Mouse (Mus musculus): ENCODE measurements around the gene Myo18a. TPM values are rescaled to one million over a fixed set of nuclear protein-coding genes. Genes with fewer than 3 reads are reported as not detected.

Myo18a gene
- polyA plus RNA-seq, 1 experiment from 2014 or later: 38.2 TPM

DNA sequence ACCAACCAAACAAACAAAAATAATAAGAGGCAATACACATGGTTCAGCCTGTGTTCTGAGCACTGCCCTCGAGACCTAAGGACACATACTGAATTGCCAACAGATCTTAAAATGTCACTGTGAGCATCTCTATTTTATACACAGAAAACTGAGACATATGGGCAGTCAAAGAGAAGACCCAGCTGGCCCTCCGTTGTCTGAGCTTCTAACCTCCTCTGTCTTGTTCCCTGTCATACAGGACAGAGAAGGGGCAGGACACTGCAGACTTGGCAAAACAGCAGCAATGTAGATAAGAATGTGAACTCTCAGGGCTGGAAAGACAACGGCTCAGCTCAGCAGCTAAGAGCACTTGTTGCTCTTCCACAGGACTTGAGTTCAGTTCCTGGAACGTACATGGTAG lies 145.4 kb downstream of the Myo18a start:
- WGBS: 89% methylated on average over 4 of the region's 4 CpGs
- H3K9me3 ChIP-seq (replicated peaks): no peaks in the 10 kb centered on the region
- H3K36me3 ChIP-seq (ENCODE audit: poor library complexity, severe bottlenecking): no peaks in the 10 kb centered on the region
- no peak overlapping the region for H3K4me3 ChIP-seq
- H3K4me2 ChIP-seq: no peak overlapping the region
- H3K9ac ChIP-seq: no peak overlapping the region
- peaks cover 46% of the 10 kb centered on the region for H3K4me1 ChIP-seq
- H3K27ac ChIP-seq: no peak overlapping the region
- peaks cover 6% of the 10 kb centered on the region for H3K27me3 ChIP-seq
- ATAC-seq: no peak

DNA sequence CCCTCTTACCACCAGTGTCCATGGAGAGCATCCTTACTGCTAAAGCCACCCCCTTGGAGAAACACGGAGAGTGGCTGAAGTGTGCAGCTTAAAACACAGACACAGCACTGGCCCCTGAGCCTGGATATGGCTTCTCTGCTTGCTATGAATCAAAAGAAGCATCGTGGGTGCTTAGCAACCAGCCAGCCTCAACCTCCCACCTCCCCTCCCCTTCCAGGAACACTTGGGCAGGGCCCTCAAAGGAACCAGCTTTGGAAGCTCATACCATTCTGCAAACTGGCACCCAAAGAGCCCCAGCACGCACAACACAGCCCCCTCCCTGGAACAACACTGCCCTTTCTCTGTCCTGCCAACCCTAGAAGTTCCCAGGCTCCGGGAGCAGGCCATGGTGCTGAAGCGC lies 146.3 kb downstream of the Myo18a start:
- Histone ChIP-seq H3K27ac (peak overlapping the region; percentile 32; the same call in 1 of the 2 replicates), H3K9me3 (replicated peaks) (no peaks in the 10 kb centered on the region), H3K9ac (no peak overlapping the region), H3K4me2 (no peak overlapping the region), H3K36me3 (ENCODE audit: poor library complexity, severe bottlenecking) (no peaks in the 10 kb centered on the region), H3K4me3 (no peak overlapping the region), H3K27me3 (peaks cover 14% of the 10 kb centered on the region), H3K4me1 (peaks cover 43% of the 10 kb centered on the region)
- WGBS: 36% methylated on average over 5 of the region's 5 CpGs
- ATAC-seq: no peak

DNA sequence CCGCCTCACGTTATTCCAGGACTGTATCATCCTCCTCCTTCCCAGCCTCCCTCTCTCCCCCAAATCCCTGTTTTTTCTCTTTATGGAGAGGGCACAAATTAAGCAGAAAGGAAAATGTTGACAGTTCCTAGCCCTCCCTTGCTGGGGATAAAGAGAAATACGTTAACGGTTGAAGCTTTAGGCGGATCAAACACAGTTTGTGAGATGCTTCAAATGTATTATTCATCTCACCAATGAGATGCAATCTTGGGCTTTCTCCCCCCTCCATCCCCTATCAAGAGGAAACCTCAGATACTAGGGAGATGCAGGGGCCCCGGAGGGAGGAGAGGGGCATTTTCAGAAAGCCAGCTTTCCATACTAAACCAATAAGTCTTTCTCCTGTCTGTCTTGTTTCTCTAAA lies 146.7 kb downstream of the Myo18a start:
- WGBS: 33% methylated on average over 6 of the region's 6 CpGs
- peaks cover 44% of the 10 kb centered on the region for H3K4me1 ChIP-seq
- no peaks in the 10 kb centered on the region for H3K9me3 ChIP-seq (replicated peaks)
- H3K9ac ChIP-seq: no peak overlapping the region
- no peak overlapping the region for H3K4me2 ChIP-seq
- ATAC-seq: no peak
- no peak overlapping the region for H3K4me3 ChIP-seq
- H3K27ac ChIP-seq: peak overlapping the region; percentile 32; the same call in 1 of the 2 replicates
- no peaks in the 10 kb centered on the region for H3K36me3 ChIP-seq (ENCODE audit: poor library complexity, severe bottlenecking)
- peaks cover 16% of the 10 kb centered on the region for H3K27me3 ChIP-seq

DNA sequence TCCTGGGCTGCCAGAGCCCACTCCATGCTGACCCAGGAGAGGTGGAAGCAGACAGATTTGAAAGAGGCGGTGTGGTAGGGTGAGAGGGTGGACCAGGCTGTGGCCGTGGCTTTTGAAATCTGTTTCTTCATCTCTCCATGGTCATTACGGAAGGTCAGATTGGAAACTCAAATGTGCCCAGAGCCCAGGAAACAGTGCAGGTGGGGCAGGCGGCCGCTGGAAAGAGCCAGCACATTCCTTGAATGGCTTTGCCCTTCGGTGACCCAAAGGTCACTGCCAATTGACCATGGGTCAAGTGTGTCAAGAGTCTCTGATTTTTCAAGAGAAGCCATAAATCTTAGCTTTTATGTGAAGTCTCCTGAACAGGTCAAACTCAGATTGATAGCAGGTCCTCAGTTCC lies 150.5 kb downstream of the Myo18a start:
- H3K4me2 ChIP-seq: no peak overlapping the region
- H3K27me3 ChIP-seq: peaks cover 39% of the 10 kb centered on the region
- H3K36me3 ChIP-seq (ENCODE audit: poor library complexity, severe bottlenecking): no peaks in the 10 kb centered on the region
- peaks cover 41% of the 10 kb centered on the region for H3K4me1 ChIP-seq
- no peaks in the 10 kb centered on the region for H3K9me3 ChIP-seq (replicated peaks)
- H3K4me3 ChIP-seq: no peak overlapping the region
- no peak for ATAC-seq
- WGBS: 73% methylated on average over 6 of the region's 6 CpGs
- no peak overlapping the region for H3K9ac ChIP-seq
- no peak overlapping the region for H3K27ac ChIP-seq

DNA sequence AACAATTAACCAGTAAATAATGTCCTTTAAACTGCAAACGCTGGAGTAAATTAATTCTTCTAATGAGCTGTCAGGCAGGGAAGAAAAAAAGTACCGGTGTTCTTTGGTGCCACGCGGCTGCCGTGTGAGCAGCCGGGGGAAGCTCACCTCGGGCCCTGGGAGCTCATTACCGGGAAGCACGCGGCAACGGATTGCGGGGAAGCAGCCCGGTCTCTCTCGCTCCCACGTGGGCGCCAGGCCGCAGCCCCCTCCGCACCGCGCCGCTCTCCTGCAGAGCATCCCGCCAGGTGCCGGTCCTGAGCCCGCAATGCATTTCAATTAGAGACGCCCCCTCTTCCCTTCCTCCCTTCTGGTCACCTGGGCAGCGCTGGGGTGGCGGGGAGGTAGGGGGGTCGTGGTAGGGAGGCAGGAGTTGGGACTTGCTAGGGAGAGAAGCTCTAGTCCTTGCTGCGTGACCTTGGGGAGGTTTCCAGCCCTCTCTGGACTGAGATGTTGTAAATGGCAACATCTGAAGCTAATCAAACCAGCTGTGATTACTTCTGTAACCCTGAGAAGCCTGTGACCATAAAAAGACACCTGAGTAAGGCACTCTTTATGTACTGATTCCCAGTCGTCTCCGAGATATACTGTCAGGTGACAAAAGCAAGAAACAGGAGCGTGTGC lies 151.7 kb downstream of the Myo18a start:
- 0 out of 2 replicates have a peak, but pooled peaks have one; percentile 30 for ATAC-seq
- H3K4me3 ChIP-seq: 0 out of 2 replicates have a peak overlapping the region, but pooled peaks have one; percentile 8
- H3K27me3 ChIP-seq: peaks cover 39% of the 10 kb centered on the region
- peaks cover 33% of the 10 kb centered on the region for H3K4me1 ChIP-seq
- H3K9ac ChIP-seq: peak overlapping the region; percentile 49
- H3K9me3 ChIP-seq (replicated peaks): no peaks in the 10 kb centered on the region
- H3K27ac ChIP-seq: no peak overlapping the region
- H3K36me3 ChIP-seq (ENCODE audit: poor library complexity, severe bottlenecking): no peaks in the 10 kb centered on the region
- 3% methylated on average over 32 of the region's 32 CpGs for WGBS
- peak overlapping the region; percentile 49 for H3K4me2 ChIP-seq

Other genes with a start within 250 kb of the Myo18a start
- gene Abhd15, start 248.1 kb upstream of the Myo18a start, polyA plus RNA-seq (2015; fragmentation: Nextera tagmentation; extraction: Ambion mirVana): 3.0 and 3.8 TPM in 2 replicates
- gene Trp53i13, start 247.3 kb upstream of the Myo18a start, polyA plus RNA-seq (2015; fragmentation: Nextera tagmentation; extraction: Ambion mirVana): 19.7 and 20.9 TPM in 2 replicates
- 0.12 and 0.16 TPM in 2 replicates for gene Gm10392, start 244.0 kb upstream of the Myo18a start, polyA plus RNA-seq (2015; fragmentation: Nextera tagmentation; extraction: Ambion mirVana)
- gene Taok1, start 155.4 kb upstream of the Myo18a start, polyA plus RNA-seq (2015; fragmentation: Nextera tagmentation; extraction: Ambion mirVana): 25.8 and 28.5 TPM in 2 replicates
- gene Nufip2, start 77.1 kb upstream of the Myo18a start, polyA plus RNA-seq (2015; fragmentation: Nextera tagmentation; extraction: Ambion mirVana): 4.3 and 5.0 TPM in 2 replicates
- 0.76 and 1.7 TPM in 2 replicates for gene Cryba1, start 38.0 kb upstream of the Myo18a start, polyA plus RNA-seq (2015; fragmentation: Nextera tagmentation; extraction: Ambion mirVana)
- gene Gm10277, start 24.5 kb downstream of the Myo18a start, polyA plus RNA-seq (2015; fragmentation: Nextera tagmentation; extraction: Ambion mirVana): 2.9 and 3.2 TPM in 2 replicates
- gene Pipox, start 130.8 kb downstream of the Myo18a start, polyA plus RNA-seq (2015; fragmentation: Nextera tagmentation; extraction: Ambion mirVana): 12.7 and 15.1 TPM in 2 replicates
- gene Sez6, start 167.6 kb downstream of the Myo18a start, polyA plus RNA-seq (2015; fragmentation: Nextera tagmentation; extraction: Ambion mirVana): 141 and 165 TPM in 2 replicates
- 20.7 and 24.5 TPM in 2 replicates for gene Phf12, start 219.5 kb downstream of the Myo18a start, polyA plus RNA-seq (2015; fragmentation: Nextera tagmentation; extraction: Ambion mirVana)